Mouse (Mus musculus) forebrain, embryonic 13.5 days (tissue): ENCODE measurements around the gene Btbd35f6. TPM values are rescaled to one million over a fixed set of nuclear protein-coding genes. Genes with fewer than 3 reads are reported as not detected.
"Not testable (repeated sequence)": the region's sequence is repeated elsewhere in the genome, so short reads cannot be mapped to it uniquely, and the experiment has no call there.

Experiments used
- ATAC-seq: fragments of 200-750 bp; cut with Nextera tagmentation; 2 replicates; pipeline ENCODE4 v1.8.0; 2017
- H3K27ac ChIP-seq: fragments of 300-500 bp; sonication (generic); 2 replicates; pipeline ENCODE4 v1.5.1; 2015; ENCODE audit warnings: inconsistent platforms, mild to moderate bottlenecking, moderate library complexity
- H3K27me3 ChIP-seq: fragments of 300-500 bp; sonication (generic); 2 replicates; pipeline ENCODE4 v1.6.1; 2015; ENCODE audit warnings: mild to moderate bottlenecking, inconsistent platforms
- H3K36me3 ChIP-seq: fragments of 300-500 bp; sonication (generic); 2 replicates; pipeline ENCODE4 v1.6.1; 2015; ENCODE audit warnings: mild to moderate bottlenecking, inconsistent platforms; ENCODE audit not compliant: poor library complexity, severe bottlenecking
- H3K4me1 ChIP-seq: fragments of 300-500 bp; sonication (generic); 2 replicates; pipeline ENCODE4 v1.6.1; 2015; ENCODE audit warnings: inconsistent platforms
- H3K4me2 ChIP-seq: fragments of 300-500 bp; sonication (generic); 2 replicates; pipeline ENCODE4 v1.6.1; 2015; ENCODE audit warnings: inconsistent platforms, mild to moderate bottlenecking, moderate library complexity
- H3K4me3 ChIP-seq: fragments of 300-500 bp; sonication (generic); 2 replicates; pipeline ENCODE4 v1.5.1; 2015; ENCODE audit warnings: mild to moderate bottlenecking, inconsistent platforms
- H3K9ac ChIP-seq: fragments of 300-500 bp; sonication (generic); 2 replicates; pipeline ENCODE4 v1.6.1; 2015; ENCODE audit warnings: mild to moderate bottlenecking, inconsistent platforms
- H3K9me3 ChIP-seq: fragments of 300-500 bp; sonication (generic); replicated peaks from 2 replicates; pipeline ENCODE4 v1.6.1; 2016; ENCODE audit warnings: inconsistent platforms
- WGBS: fragments of 180-500 bp; shearing (Covaris S2); methylation state at CpG from one replicate; pipeline ENCODE4 v1.1.7; 2015; 5-methylcytosine and 5-hydroxymethylcytosine counted together
- polyA plus RNA-seq: library from polyadenylated mRNA; unstranded; fragments of >200 nt; fragmentation: Nextera tagmentation; extraction: Ambion mirVana; gene quantifications from 2 replicates; pipeline ENCODE4 v1.2.1, GENCODE M21; 2015

Btbd35f6 gene
- polyA plus RNA-seq = not detected in 2 replicates

- not testable (repeated sequence) for ATAC-seq, H3K4me2 ChIP-seq, H3K9me3 ChIP-seq, H3K9ac ChIP-seq, H3K4me1 ChIP-seq, H3K27ac ChIP-seq, H3K4me3 ChIP-seq, H3K27me3 ChIP-seq, H3K36me3 ChIP-seq
- WGBS = 58% methylated on average over 2 of the region's 4 CpGs
Measured at GRCm38 (mm10) chrX:33956440-33956839, at the start of gene Btbd35f6. Gene Btbd35f6, minus strand, starts transcription at chrX:33956540.

- H3K4me3 ChIP-seq, H3K4me2 ChIP-seq, H3K9ac ChIP-seq, H3K9me3 ChIP-seq, H3K27ac ChIP-seq, H3K27me3 ChIP-seq, H3K4me1 ChIP-seq, H3K36me3 ChIP-seq, ATAC-seq: not testable (repeated sequence)
Measured at GRCm38 (mm10) chrX:33986716-33987115, 30.4 kb upstream of the Btbd35f6 start, which contains the start of gene Gm21870. Gene Gm21870, minus strand, starts transcription at chrX:33986816.

- not testable (repeated sequence) for H3K4me1 ChIP-seq, ATAC-seq, H3K4me2 ChIP-seq, H3K27ac ChIP-seq, H3K4me3 ChIP-seq, H3K27me3 ChIP-seq, H3K36me3 ChIP-seq, H3K9ac ChIP-seq
- H3K9me3 ChIP-seq = peaks cover 30% of the 10 kb centered on the region
- no CpG with 5 or more reads among the region's 1 CpGs for WGBS
Measured at GRCm38 (mm10) chrX:33930216-33930615, 26.1 kb downstream of the Btbd35f6 start.

- not testable (repeated sequence) for H3K36me3 ChIP-seq, ATAC-seq, H3K4me3 ChIP-seq, H3K9ac ChIP-seq, H3K4me1 ChIP-seq, H3K4me2 ChIP-seq, H3K27me3 ChIP-seq, H3K27ac ChIP-seq
- WGBS = 81% methylated on average over 4 of the region's 4 CpGs
- peaks cover 30% of the 10 kb centered on the region for H3K9me3 ChIP-seq
Measured at GRCm38 (mm10) chrX:33928225-33928624, 28.1 kb downstream of the Btbd35f6 start.

GRCm38 (mm10) chrX:33926344-33926743, 30.0 kb downstream of the Btbd35f6 start:
- not testable (repeated sequence) for H3K36me3 ChIP-seq, H3K4me3 ChIP-seq

GRCm38 (mm10) chrX:33925420-33925819, 30.9 kb downstream of the Btbd35f6 start:
- H3K36me3 ChIP-seq, ATAC-seq, H3K9ac ChIP-seq, H3K27me3 ChIP-seq, H3K4me3 ChIP-seq, H3K4me1 ChIP-seq, H3K4me2 ChIP-seq, H3K27ac ChIP-seq: not testable (repeated sequence)
- WGBS = 83% methylated on average over 2 of the region's 2 CpGs
- peaks cover 36% of the 10 kb centered on the region for H3K9me3 ChIP-seq

More at GRCm38 (mm10) chrX:33926344-33926743, 30.0 kb downstream of the Btbd35f6 start:
- not testable (repeated sequence) for H3K27me3 ChIP-seq, ATAC-seq, H3K4me1 ChIP-seq, H3K9ac ChIP-seq, H3K27ac ChIP-seq, H3K4me2 ChIP-seq
- no CpG with 5 or more reads among the region's 1 CpGs for WGBS
- H3K9me3 ChIP-seq = peaks cover 36% of the 10 kb centered on the region

Other genes with a start within 250 kb of the Btbd35f6 start
- not detected in 2 replicates for gene Gm21870, start 30.3 kb upstream of the Btbd35f6 start, polyA plus RNA-seq
- not detected in 2 replicates for gene Btbd35f9, start 205.0 kb upstream of the Btbd35f6 start, polyA plus RNA-seq